Mouse (Mus musculus): ENCODE data around the gene Pcgf1.
A peak's percentile ranks its signal among the peaks of the same experiment; 100 is the strongest.

Pcgf1 gene

DNA sequence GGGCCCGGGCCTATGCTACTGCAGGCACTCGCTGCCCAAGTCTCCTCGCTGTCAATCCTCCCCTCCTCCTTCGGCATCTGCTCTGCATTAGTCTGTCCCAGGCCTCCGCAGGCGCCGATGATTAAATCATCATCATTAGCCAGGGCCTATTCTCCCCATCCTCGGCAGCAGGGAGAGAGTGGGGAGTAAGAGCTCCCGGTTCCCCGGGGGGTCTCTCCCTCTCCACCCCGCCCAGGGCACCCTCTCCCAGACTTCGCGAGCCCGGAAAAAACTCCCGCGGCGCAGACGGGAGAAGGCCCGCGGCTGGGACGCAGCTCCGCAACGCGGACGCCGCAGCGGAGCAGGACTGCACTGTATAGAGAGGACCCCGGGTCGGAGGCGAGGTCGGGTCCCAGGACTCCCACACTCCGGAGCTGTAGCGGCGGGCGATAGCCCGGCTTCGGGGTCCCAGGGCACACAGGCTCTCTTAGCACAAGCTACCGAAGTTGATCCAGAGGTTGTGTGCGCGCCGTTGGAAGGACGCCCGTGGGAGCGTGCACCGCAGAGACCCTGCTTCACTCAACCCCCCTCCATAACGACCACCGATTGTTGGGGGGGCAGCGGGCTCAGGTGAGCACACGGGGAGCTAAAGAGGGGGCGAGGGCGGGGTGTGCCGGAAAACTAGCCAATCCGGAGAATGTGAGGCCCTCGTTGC lies at the start of gene Pcgf1:
Gene Pcgf1 (plus strand): TSS at position 240 of the 694 bp plus-strand sequence.
- peak; percentile 67 for DNase-seq

DNA sequence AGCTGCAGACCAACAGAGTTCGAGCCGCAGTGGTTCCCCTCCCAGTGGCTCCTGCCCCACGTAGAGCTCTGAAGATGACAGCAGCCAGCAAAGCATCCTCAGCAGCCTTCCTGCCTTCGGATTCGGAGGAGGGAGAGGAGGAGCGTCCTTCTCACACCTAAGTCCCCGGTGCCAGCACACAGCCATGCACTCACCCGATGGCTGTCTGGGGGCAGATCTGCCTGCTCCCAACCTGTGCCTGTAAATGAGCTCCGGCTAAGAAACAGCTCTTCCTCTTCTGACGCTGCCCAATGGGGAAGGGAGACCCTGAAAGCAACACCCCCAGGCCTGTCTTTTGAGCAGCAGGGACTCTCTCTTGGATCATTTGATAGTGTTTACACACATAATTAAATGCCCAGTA lies 47.9 kb upstream of the Pcgf1 start:
- no peak for DNase-seq

DNA sequence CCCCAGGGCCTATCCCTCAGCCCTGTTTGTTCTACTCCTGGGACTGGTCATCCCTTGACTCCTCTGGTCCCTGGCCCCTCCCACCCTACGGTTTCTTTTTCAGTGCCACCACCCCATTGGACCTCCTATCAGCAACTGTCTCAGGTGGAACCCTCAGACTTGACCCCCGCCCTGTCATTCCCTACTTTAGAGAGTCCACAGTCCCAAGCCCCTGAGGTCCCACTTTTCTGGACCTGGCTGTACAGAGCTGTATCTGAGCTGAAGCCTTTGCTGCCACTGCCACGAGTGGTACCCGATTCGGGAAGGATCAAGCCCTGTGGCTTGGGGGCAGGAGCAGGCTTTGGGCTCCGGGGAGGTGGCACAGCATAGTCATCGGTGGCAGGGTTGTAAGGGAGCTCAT lies 46.6 kb upstream of the Pcgf1 start:
- DNase-seq = no peak

DNA sequence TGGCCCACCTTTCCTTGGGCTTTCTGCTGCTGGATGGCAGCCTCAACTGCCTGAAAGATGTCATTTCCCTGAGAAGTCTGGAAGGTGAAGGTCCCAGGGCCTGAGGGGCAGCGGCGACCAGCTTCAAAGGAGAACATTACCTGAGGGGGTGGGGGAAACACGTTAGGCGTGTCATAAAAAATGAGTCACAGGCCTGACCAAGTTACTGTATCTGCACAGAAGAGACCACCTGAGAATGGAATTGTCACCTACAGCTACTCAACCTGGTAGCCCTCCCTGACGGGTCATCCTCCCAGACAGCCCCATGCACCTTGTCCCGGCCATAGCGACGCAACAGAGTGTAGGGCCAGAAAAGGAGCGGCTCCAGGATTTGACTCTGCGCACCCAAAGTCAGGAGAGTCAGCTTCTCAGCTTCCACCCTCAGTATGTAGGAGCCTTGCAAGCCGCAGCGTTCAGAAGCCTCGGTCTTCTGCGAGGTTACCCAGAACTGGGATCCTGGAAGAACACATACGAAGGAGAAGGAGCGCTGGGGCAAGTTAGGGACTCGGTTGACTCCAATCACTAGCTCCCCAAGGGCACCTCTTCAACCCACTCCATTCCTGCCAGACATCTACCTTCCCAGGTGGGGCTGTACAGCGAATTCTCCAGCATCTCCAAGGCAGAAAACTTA lies 45.6 kb upstream of the Pcgf1 start:
- DNase-seq = no peak

DNA sequence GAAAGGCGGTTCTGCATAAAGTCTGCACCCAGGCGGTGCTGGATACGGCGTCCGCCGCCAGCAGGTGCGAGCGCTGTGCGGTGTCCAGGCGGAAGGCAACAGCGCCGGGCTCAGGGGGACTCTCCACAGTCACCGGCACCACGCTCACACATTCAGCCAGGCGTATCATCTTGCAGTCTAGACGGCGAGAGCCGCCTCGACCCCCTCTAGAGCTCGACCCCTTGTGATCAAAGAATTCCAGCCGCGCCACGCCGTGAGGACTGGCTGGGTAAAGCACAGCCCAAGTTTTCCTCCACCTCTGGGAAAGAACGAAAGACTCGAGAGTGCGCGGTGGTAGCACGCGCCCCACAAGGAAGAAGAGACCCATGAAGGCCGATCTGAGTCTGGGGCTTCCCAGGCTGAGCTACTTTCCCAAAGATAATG lies 44.9 kb upstream of the Pcgf1 start:
- DNase-seq = no peak

DNA sequence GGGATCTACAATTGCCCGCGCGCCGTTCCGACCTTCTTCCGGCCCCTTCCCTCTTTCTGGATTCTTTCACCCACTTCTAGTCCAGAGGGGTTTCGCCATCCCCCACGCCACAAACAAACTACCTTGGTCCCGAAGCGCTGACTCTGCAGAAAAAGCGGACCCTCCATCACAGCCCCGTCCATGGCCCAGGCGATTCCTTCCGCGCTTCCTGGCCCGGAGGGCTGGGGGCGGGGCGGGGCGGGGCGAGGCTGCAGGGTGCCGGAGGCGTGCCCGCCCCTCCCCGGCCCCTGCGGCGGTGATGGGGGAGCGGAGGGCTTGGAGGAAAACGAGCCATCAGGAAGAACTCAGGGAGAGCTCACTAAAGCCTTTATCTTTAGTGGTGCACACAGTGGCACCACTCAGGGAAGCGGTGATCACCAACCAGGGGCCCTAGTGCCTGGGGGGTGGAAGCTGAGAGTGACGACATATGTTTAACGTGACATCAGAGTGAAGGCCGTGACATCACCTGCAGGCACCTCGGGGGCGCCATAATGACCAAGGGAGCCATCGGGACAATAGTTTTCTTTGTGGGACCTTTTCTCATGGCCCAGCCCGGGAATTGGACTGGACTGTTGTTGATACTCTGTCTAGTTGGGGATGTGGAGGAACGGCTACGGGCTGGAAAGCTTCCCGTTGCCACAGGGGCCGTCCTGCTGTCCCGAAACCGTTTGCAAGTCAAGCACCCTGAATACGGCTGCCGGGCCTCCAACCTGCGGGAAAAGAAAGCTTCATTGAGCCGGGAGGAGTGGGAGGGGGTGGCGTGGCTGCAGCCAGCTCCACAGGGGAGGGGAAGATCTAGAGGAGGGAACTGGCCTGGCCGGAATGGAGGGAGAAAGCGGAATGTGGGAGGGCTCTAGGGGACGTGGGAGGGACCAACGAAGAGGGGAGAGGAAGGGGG lies 44.2 kb upstream of the Pcgf1 start, which contains the start of the genes Dok1 and Loxl3:
Gene Dok1 (minus strand): TSS at position 223 of the 937 bp plus-strand sequence.
Gene Loxl3 (plus strand): TSS at position 925 of the 937 bp plus-strand sequence.
- DNase-seq = no peak

DNA sequence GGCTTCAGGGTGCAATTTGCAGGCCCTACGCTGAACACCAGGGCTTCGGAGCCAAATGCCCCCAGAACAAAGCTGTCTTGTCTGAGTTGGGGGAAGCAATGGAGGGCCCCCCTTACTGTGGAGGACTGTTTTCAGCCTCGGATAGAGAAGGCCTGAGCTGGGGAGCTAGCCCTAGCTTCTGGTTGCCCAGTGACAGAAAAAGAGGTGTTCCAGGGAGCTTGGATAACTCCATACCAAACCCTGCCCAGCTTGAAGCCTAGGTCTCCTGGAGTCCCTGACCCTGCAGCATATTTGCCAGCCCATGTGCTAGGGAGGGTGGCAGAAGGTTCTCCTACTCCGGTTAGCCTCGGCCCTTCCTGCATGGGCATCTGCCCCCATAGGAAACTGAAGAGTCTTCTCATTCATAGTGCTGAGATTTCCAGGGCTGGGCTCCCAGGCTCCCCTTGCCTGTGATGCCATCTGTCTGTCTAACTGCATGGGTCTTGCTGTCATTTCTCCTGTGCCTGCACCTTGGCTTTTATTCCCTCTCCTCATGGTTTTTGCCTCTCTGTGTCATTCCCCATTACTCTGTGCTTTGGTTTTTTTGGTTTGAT lies 43.1 kb upstream of the Pcgf1 start:
- DNase-seq = no peak

DNA sequence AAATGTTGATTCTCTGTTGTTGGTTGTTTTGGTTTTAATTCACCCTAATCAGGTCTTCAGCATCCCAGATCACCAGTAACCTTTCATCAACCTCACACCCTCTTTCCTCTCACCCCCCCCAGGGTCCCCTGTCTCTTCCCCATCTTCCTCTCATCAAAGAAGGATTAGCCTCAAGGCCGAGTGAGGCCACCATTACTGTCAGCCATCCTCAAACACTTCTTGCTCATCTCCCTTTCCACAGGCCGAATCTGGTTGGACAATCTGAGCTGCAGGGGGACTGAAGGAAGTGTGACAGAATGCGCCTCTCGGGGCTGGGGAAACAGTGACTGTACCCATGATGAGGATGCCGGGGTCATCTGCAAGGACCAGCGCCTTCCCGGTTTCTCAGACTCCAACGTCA lies 40.5 kb upstream of the Pcgf1 start:
- DNase-seq = no peak

DNA sequence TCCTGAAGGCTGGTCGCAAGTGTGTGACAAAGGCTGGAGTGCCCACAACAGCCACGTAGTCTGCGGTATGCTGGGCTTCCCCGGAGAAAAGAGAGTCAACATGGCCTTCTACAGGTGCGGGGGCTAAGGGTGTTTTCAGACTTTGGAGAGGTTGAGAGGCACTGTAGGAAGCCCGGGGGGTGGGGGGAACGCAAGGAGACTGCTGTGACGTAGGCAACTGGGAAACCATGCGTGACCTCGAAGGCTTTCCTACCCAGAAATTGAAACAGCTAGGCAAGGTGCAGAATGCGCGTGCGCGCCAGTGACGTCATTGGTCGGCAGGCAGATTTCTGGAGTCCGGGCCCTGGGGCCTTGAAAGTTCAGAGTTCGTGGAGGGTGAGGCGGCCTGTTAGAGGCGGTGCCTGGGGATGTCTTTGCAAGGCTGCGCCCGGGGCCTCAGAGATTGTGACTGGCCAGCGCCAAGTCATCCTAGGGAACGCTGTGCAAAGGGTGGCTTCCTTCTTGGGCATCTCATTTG lies 39.1 kb upstream of the Pcgf1 start:
- DNase-seq = peak; percentile 84

DNA sequence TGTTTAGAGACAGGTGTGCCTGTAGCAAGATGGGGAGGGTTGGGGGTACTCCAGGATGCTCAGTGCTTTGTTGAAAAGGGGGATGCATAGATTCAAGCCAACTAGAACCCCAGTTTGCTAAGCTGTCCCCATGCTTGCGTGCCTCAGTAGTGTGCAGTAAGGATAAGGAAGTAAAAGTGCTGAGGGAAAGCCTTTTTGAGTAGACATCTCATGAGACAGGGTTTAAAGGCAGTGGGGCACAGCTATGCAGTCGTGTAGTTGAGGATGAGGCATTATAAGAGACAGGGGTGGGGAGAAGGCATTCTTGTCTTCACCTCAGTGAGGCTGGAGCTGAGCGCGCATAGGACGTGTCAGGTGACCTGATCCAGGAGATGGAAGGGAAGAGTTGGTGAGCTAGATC lies 37.1 kb upstream of the Pcgf1 start:
- DNase-seq = no peak

DNA sequence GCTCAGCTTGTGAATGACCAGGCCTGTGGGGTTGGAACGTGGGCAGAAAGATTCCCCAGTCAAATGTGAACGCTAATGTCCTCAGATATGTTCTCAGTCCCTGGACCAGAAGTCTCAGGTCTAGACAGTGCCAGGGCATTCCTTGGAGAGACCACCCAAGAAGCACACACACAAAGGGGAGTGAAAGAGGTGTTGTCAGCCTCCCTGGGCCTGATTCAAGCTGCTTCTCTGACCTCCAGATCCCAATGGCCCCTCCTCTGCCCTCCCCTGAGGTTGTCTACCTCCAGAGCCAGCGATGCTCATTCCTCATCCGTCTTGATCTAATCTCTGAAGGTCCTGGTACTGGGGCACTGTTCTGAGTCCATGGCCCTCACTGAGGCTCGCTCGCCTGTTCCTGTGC lies 34.1 kb upstream of the Pcgf1 start:
- no peak for DNase-seq

DNA sequence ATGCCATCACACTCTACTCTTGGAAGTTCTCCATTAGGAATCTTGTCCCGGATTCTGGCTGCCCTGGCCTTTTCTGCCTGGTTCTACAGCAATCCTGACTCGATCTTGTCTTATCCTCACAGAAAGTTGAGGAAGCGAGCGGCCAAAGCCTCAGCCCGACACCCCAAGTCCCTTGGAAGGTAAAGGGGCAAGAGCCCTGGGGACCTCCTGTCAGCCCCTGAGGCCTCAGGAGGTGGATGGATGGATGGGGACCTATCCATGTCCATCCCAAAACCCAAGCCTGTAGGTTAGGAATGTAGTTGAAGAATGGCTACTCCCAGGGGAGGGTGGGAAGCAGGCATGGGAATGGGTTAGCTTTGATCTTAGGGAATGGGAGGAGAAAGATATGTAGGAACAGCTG lies 33.7 kb upstream of the Pcgf1 start:
- no peak for DNase-seq

DNA sequence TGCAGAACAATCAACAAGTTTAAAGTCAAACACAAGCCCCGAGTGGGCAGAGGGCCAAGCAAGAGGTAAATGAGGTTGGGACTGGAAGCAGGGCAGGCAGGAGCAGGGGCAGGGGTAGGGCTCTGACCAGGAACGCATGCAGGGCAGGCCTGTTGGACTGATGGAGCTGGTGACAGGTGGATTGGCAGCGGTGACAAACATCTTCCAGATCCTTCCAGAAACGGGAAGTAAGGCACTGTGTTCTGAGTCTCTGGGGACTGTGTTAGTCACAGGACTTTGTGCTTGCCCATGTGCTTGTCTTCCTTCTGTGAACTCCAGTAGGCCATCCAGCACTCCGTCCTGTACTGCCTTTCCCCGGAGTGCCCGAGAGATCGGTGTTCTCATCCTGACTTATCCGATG lies 32.9 kb upstream of the Pcgf1 start:
- DNase-seq = no peak

DNA sequence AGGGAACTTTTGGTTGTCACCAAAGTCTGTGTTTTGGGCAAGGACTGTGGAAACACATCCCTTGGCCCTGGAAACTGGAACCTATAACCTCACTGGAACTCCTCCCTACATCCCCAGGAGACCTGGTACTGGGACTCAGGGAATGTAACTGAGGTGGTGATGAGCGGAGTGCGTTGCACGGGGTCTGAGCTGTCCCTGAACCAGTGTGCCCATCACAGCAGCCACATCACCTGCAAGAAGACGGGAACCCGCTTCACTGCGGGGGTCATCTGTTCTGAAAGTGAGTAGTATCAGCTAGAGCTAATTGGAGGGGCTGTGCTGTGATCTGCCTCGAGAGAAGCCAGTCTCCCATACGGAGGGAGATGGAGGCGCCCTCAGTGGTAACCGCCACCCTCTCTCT lies 28.3 kb upstream of the Pcgf1 start:
- no peak for DNase-seq

DNA sequence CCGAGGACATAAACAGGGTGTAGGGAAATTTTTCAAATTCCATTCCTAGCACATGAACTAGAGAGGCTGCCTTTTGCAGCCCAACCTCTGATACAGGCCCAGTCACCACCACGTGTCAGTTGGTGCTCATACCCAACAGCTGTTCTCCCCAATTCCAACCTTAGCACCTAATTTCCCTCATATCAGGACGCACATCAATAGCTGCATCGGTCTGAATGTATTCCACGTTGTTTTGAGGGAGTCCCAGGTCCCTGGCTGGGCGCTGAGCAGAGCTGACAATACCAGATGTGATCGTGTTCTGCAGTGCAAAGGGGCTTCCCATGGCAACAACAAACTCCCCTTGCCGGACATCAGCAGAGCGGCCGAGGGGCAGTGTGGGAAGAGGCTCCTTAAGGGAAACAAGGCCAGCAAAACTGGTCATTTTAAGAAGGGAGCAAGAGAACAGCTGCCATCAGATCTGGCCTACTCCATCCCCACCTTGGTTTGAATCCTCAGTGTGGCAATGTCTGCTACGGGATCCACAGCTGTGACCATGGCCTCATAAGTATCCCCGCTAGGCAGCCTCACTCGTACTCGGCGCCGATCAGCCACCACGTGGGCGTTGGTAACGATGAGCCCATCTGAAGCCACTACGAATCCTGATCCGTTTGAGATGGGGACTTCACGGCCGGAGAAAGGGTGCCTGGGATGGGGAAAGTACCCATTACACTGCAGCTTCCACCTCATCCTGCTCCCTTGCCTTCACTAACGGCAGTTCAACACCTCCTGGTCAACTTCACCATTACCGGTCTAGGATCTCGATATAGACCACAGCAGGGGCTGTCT lies 24.3 kb upstream of the Pcgf1 start:
- peak; percentile 64 for DNase-seq

DNA sequence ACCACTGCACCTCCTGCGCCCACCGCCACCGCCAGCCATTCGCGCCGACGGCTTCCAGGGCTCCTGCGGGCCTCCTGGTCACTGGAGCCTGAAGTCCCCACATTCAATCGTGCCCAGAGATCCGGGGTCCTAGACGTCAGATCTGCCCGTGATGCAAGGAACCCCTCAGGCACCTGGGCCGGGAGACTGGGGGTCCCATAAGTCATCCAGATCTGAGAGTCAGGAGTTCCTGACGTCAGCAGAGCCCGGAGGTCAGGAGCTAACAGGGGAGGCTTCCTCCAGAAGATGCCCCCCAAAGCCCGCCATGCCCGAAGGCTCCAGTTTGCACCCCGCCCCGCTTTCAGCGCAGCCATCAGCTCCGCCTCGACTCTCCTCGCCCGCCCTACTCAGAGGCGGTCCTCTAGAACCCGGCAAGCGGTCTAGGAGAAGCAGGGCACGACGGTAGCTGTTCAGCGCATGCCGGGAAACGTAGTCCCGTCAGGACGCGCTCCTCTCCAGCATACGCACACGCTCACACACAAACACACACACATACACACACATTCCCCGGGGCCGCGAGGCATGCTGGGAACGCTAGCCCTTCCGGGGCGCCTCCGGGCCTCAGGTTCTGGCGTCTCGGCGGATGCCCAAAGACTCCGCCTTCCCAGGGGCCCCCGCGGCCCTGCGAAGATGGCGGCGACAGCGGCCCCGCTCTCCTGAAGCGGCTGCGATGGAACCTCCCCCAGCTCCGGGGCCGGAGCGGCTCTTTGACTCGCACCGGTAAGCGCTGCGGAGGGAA lies 23.4 kb upstream of the Pcgf1 start, which contains the start of gene Aup1:
Gene Aup1 (plus strand): TSS at position 448 of the 778 bp plus-strand sequence.
- peak; percentile 99 for DNase-seq

DNA sequence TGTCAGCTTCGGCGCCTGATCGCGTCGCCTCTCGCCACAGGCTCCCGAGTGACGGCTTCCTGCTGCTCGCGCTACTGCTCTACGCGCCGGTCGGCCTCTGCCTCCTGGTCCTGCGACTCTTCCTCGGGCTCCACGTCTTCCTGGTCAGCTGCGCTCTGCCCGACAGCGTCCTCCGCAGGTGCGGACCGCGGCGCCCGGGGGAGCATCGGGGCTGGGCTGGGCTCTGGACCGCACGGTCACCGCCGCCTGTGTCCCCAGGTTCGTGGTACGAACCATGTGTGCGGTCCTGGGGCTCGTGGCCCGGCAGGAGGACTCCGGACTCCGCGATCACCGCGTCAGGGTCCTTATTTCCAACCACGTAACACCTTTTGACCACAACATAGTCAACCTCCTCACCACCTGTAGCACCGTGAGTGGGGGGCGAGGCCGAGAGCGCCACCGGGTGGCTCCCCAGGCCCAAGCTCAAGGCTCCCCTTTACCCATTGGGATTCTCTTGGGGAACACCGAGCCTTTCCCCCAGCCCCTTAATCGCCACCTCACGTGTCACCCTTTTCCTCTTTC lies 22.7 kb upstream of the Pcgf1 start, which contains the start of gene Htra2:
Gene Htra2 (minus strand): TSS at position 403 of the 561 bp plus-strand sequence.
- no peak for DNase-seq

DNA sequence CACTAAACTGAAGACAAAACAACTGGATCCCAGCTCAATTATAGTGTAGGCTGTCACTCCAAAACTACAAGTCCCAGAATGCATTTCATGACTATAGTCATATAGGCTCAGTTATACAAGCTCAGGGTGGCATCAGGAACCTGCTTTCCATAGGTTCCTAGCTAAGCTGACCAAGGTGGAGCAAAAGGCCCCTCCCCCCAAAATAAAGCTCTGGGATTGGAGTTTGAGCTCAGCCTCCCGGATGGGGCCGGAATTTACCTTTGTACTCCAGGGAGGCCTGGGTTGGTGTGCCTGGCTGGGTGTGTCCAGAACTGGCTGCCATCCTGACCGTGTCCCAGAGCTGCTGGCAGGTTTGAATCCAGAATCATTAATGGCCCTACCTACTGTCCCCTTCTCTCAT lies 19.9 kb upstream of the Pcgf1 start, which contains the start of gene Dqx1:
Gene Dqx1 (plus strand): TSS at position 55 of the 400 bp plus-strand sequence.
- peak; percentile 52 for DNase-seq

DNA sequence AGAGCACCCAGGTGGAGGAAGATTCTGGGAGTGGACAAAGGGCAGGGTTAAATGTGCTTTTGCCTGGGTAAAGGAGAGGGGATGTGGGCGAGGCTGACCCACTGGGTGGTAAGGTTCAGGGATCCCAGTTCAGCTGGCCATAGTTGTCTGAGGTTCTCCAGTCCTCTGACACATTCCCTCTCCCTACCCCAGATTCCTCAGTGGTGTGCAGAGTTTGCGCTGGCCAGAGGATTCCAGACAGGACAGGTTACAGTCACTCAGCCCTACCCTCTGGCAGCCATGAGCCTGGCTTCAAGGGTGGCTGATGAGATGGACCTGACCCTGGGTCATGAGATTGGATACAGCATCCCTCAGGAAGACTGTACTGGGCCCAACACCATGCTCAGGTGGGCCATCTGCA lies 18.9 kb upstream of the Pcgf1 start:
- DNase-seq = no peak

DNA sequence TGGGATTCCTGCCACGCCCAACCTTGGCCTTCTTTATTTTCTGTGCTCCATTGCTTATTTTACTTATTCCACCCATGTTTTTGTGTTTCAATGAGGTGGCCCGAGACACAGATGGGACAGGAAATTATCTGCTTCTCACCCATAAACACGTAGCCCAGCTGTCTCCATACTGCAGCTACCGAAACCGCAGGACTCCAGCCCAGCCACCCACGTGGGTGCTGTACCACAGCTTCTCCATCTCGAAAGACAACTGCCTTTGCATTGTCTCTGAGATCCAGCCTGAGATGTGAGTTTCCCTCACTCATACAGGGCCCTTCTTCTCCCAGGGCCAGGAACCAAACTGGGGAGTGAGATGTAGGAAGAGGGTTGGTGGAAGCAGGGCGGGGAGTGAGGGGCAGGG lies 11.7 kb upstream of the Pcgf1 start:
- DNase-seq = no peak

Measured in layer of hippocampus, adult 9-11 months (tissue).